Mouse (Mus musculus): ENCODE measurements around the gene Olfr1381. TPM values are rescaled to one million over a fixed set of nuclear protein-coding genes. Genes with fewer than 3 reads are reported as not detected.
"Not testable (repeated sequence)": the region's sequence is repeated elsewhere in the genome, so short reads cannot be mapped to it uniquely, and the experiment has no call there.

The Olfr1381 gene
- polyA plus RNA-seq (2015; fragmentation: Nextera tagmentation; extraction: Ambion mirVana), result not detected in 2 replicates

- not testable (repeated sequence) for H3K9me3 ChIP-seq (ENCODE audit: low read length); H3K9ac ChIP-seq (replicated peaks); ATAC-seq; H3K4me3 ChIP-seq (ENCODE audit: low read depth, low read length); DNase-seq; H3K4me1 ChIP-seq (ENCODE audit: insufficient read depth); H3K27me3 ChIP-seq (ENCODE audit: insufficient read depth, low read length); H3K27ac ChIP-seq (ENCODE audit: low read depth); H3K36me3 ChIP-seq (replicated peaks; ENCODE audit: insufficient read depth, low read length); H3K4me2 ChIP-seq (ENCODE audit: low read depth, low read length)
- WGBS (ENCODE audit: insufficient replicate concordance), result 63% methylated on average over 3 of the region's 3 CpGs
Observed at GRCm38 (mm10) chr11:49543149-49543548, at the start of gene Olfr1381. Gene Olfr1381, plus strand, starts transcription at chr11:49543449.

- no peak for TF ChIP-seq CTCF (IDR thresholded peaks at IDR 0.05; ENCODE audit: low read depth)
- no peak for TF ChIP-seq EP300 (IDR thresholded peaks at IDR 0.05; ENCODE audit: low read depth)
- 57% methylated on average over 5 of the region's 5 CpGs for WGBS (ENCODE audit: insufficient replicate concordance)
- H3K4me3 ChIP-seq (ENCODE audit: low read depth, low read length), result no peak overlapping the region
- DNase-seq, result no peak
- no peaks in the 10 kb centered on the region for H3K27me3 ChIP-seq (ENCODE audit: insufficient read depth, low read length)
- H3K9me3 ChIP-seq (ENCODE audit: low read length), result no peaks in the 10 kb centered on the region
- ATAC-seq, result no peak
- no peak overlapping the region for H3K4me2 ChIP-seq (ENCODE audit: low read depth, low read length)
- H3K36me3 ChIP-seq (replicated peaks; ENCODE audit: insufficient read depth, low read length), result no peaks in the 10 kb centered on the region
- no peaks in the 10 kb centered on the region for H3K4me1 ChIP-seq (ENCODE audit: insufficient read depth)
- no peak overlapping the region for H3K9ac ChIP-seq (replicated peaks)
- H3K27ac ChIP-seq (ENCODE audit: low read depth), result no peak overlapping the region
Observed at GRCm38 (mm10) chr11:49518086-49518485, 25.2 kb upstream of the Olfr1381 start.

GRCm38 (mm10) chr11:49519348-49519747 is 23.9 kb upstream of the Olfr1381 start, which contains the start of gene Olfr1383:
Gene Olfr1383, plus strand, starts transcription at chr11:49519648.
- ATAC-seq (no peak), DNase-seq (no peak)
- Histone ChIP-seq H3K27me3 (ENCODE audit: insufficient read depth, low read length) (no peaks in the 10 kb centered on the region), H3K4me3 (ENCODE audit: low read depth, low read length) (no peak within 1 kb of the TSS), H3K4me2 (ENCODE audit: low read depth, low read length) (no peak within 1 kb of the TSS), H3K9me3 (ENCODE audit: low read length) (no peaks in the 10 kb centered on the region), H3K36me3 (replicated peaks; ENCODE audit: insufficient read depth, low read length) (no peaks in the 10 kb centered on the region), H3K9ac (replicated peaks) (no peak within 1 kb of the TSS), H3K4me1 (ENCODE audit: insufficient read depth) (no peaks in the 10 kb centered on the region), H3K27ac (ENCODE audit: low read depth) (no peak within 1 kb of the TSS)
- TF ChIP-seq EP300 (IDR thresholded peaks at IDR 0.05; ENCODE audit: low read depth) (no peak), CTCF (IDR thresholded peaks at IDR 0.05; ENCODE audit: low read depth) (no peak)

DNA sequence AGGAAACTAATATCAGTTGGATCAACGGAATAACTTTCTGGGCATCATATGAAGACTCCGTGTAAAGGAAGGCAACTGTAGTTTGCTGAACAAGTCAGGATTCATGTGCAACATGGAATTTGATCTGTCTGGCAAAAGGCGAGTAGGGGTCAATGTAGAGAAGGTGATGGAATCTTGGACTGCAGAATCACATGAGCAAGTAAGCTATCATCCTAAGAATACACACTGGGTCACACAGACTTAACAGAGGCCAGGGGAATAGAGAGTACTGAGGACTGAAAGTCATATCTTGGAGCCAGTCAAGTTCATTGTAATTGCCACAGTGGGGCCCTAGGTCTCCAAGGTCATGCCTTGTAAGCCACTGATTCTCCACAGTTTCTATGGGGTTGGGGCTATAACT is 15.3 kb upstream of the Olfr1381 start, which contains the start of gene Olfr1382:
TSS of gene Olfr1382 (plus strand) at position 301 of the 400 bp plus-strand sequence.
- Histone ChIP-seq H3K4me3 (ENCODE audit: low read depth, low read length) (no peak within 1 kb of the TSS), H3K9ac (replicated peaks) (no peak within 1 kb of the TSS), H3K9me3 (ENCODE audit: low read length) (no peaks in the 10 kb centered on the region), H3K27me3 (ENCODE audit: insufficient read depth, low read length) (no peaks in the 10 kb centered on the region), H3K36me3 (replicated peaks; ENCODE audit: insufficient read depth, low read length) (no peaks in the 10 kb centered on the region), H3K27ac (ENCODE audit: low read depth) (no peak within 1 kb of the TSS), H3K4me1 (ENCODE audit: insufficient read depth) (no peaks in the 10 kb centered on the region), H3K4me2 (ENCODE audit: low read depth, low read length) (no peak within 1 kb of the TSS)
- DNase-seq (no peak), ATAC-seq (no peak)
- WGBS (ENCODE audit: insufficient replicate concordance), result 71% methylated on average over 3 of the region's 3 CpGs
- TF ChIP-seq CTCF (IDR thresholded peaks at IDR 0.05; ENCODE audit: low read depth), result no peak
- no peak for TF ChIP-seq EP300 (IDR thresholded peaks at IDR 0.05; ENCODE audit: low read depth)

DNA sequence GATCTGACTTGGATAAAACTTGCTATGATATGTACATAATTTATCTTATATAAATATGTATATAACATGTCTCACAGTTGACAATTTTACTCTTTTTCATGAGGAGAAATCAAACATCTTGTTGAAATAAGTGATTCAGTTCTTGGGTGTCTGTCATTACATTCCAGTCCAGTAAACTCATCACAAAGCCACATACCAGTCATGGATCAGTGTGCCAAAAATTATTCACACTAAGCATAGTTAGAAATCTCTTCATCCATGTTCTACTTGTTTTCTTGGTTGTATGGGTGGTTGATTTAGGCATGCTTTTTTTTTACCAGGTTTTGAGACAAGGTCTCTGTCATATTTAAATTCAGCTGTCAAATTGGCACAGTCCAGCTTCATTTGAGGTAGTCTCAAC is 10.5 kb upstream of the Olfr1381 start:
- H3K4me1 ChIP-seq (ENCODE audit: insufficient read depth), result no peaks in the 10 kb centered on the region
- H3K4me2 ChIP-seq (ENCODE audit: low read depth, low read length), result no peak overlapping the region
- ATAC-seq, result no peak
- H3K36me3 ChIP-seq (replicated peaks; ENCODE audit: insufficient read depth, low read length), result no peaks in the 10 kb centered on the region
- H3K9me3 ChIP-seq (ENCODE audit: low read length), result no peaks in the 10 kb centered on the region
- DNase-seq, result no peak
- no peak overlapping the region for H3K9ac ChIP-seq (replicated peaks)
- H3K27ac ChIP-seq (ENCODE audit: low read depth), result no peak overlapping the region
- TF ChIP-seq EP300 (IDR thresholded peaks at IDR 0.05; ENCODE audit: low read depth), result no peak
- TF ChIP-seq CTCF (IDR thresholded peaks at IDR 0.05; ENCODE audit: low read depth), result no peak
- no peaks in the 10 kb centered on the region for H3K27me3 ChIP-seq (ENCODE audit: insufficient read depth, low read length)
- H3K4me3 ChIP-seq (ENCODE audit: low read depth, low read length), result no peak overlapping the region

- WGBS (ENCODE audit: insufficient replicate concordance), result 73% methylated on average over 2 of the region's 2 CpGs
Observed at GRCm38 (mm10) chr11:49536631-49537030, 6.6 kb upstream of the Olfr1381 start.

DNA sequence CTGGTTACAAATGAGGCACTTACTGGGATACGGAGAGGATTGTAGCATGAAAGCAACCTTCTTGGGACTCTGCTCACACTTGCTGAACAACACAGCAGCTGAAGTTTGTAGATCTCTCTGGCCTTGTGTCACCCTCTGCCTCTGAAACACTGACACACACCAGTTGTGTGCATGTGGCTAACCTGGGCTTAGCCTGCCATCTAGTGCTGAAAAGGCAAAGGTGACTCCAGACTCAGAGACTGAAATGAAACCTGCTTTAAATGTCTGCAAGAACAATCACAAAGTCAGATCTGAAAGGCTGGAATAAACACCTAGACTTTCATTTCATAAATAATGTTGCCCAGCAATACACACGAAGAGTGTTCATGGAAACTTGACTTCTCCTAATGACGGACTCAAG is 10.8 kb downstream of the Olfr1381 start:
- not testable (repeated sequence) for ATAC-seq; DNase-seq; H3K9ac ChIP-seq (replicated peaks); H3K4me3 ChIP-seq (ENCODE audit: low read depth, low read length); H3K36me3 ChIP-seq (replicated peaks; ENCODE audit: insufficient read depth, low read length); H3K9me3 ChIP-seq (ENCODE audit: low read length); H3K27ac ChIP-seq (ENCODE audit: low read depth); H3K4me1 ChIP-seq (ENCODE audit: insufficient read depth); H3K4me2 ChIP-seq (ENCODE audit: low read depth, low read length); H3K27me3 ChIP-seq (ENCODE audit: insufficient read depth, low read length)
- TF ChIP-seq CTCF (IDR thresholded peaks at IDR 0.05; ENCODE audit: low read depth), result peak; percentile 34
- WGBS (ENCODE audit: insufficient replicate concordance), result 61% methylated on average over 3 of the region's 3 CpGs

More at GRCm38 (mm10) chr11:49536631-49537030, 6.6 kb upstream of the Olfr1381 start:
- not testable (repeated sequence) for H3K27me3 ChIP-seq (ENCODE audit: insufficient read depth, low read length); H3K4me1 ChIP-seq (ENCODE audit: insufficient read depth); H3K36me3 ChIP-seq (replicated peaks; ENCODE audit: insufficient read depth, low read length); ATAC-seq; DNase-seq; H3K9ac ChIP-seq (replicated peaks); H3K4me3 ChIP-seq (ENCODE audit: low read depth, low read length); H3K9me3 ChIP-seq (ENCODE audit: low read length); H3K4me2 ChIP-seq (ENCODE audit: low read depth, low read length); H3K27ac ChIP-seq (ENCODE audit: low read depth)
- TF ChIP-seq CTCF (IDR thresholded peaks at IDR 0.05; ENCODE audit: low read depth), result 0 out of 2 replicates have a peak, but pooled peaks have one; percentile 18

- not testable (repeated sequence) for H3K9me3 ChIP-seq (ENCODE audit: low read length); H3K36me3 ChIP-seq (replicated peaks; ENCODE audit: insufficient read depth, low read length); H3K4me1 ChIP-seq (ENCODE audit: insufficient read depth); H3K27ac ChIP-seq (ENCODE audit: low read depth); H3K4me3 ChIP-seq (ENCODE audit: low read depth, low read length); H3K9ac ChIP-seq (replicated peaks); H3K27me3 ChIP-seq (ENCODE audit: insufficient read depth, low read length); DNase-seq; ATAC-seq; H3K4me2 ChIP-seq (ENCODE audit: low read depth, low read length)
- WGBS (ENCODE audit: insufficient replicate concordance), result 71% methylated on average over 5 of the region's 5 CpGs
Observed at GRCm38 (mm10) chr11:49556578-49556977, 13.3 kb downstream of the Olfr1381 start, which contains the start of gene Olfr1380. Gene Olfr1380, plus strand, starts transcription at chr11:49556878.
